Mouse (Mus musculus): ENCODE data around the gene Atxn1.

Atxn1 gene

GRCm38 (mm10) chr13:45866615-45867245 is 98.1 kb downstream of the Atxn1 start:
- DNase-seq (ENCODE audit: extremely low read depth, low read depth, low spot score): no peak

GRCm38 (mm10) chr13:45865620-45866019 is 99.2 kb downstream of the Atxn1 start:
- no peak for DNase-seq (ENCODE audit: extremely low read depth, low read depth, low spot score)

GRCm38 (mm10) chr13:45863779-45864178 is 101.0 kb downstream of the Atxn1 start:
- no peak for DNase-seq (ENCODE audit: extremely low read depth, low read depth, low spot score)

GRCm38 (mm10) chr13:45861885-45862605 is 102.8 kb downstream of the Atxn1 start:
- no peak for DNase-seq (ENCODE audit: extremely low read depth, low read depth, low spot score)

- DNase-seq (ENCODE audit: extremely low read depth, low read depth, low spot score): no peak
Measured at GRCm38 (mm10) chr13:45861098-45861580, 103.7 kb downstream of the Atxn1 start.

- DNase-seq (ENCODE audit: extremely low read depth, low read depth, low spot score): no peak
Measured at GRCm38 (mm10) chr13:45859081-45859709, 105.6 kb downstream of the Atxn1 start.

- DNase-seq (ENCODE audit: extremely low read depth, low read depth, low spot score): no peak
Measured at GRCm38 (mm10) chr13:45857416-45857815, 107.4 kb downstream of the Atxn1 start.

- DNase-seq (ENCODE audit: extremely low read depth, low read depth, low spot score): no peak
Measured at GRCm38 (mm10) chr13:45854531-45854930, 110.3 kb downstream of the Atxn1 start.

- DNase-seq (ENCODE audit: extremely low read depth, low read depth, low spot score): no peak
Measured at GRCm38 (mm10) chr13:45853691-45854090, 111.1 kb downstream of the Atxn1 start.

- DNase-seq (ENCODE audit: extremely low read depth, low read depth, low spot score): no peak
Measured at GRCm38 (mm10) chr13:45852288-45852687, 112.5 kb downstream of the Atxn1 start.

GRCm38 (mm10) chr13:45851746-45852145 is 113.1 kb downstream of the Atxn1 start:
- no peak for DNase-seq (ENCODE audit: extremely low read depth, low read depth, low spot score)

GRCm38 (mm10) chr13:45851156-45851555 is 113.7 kb downstream of the Atxn1 start:
- no peak for DNase-seq (ENCODE audit: extremely low read depth, low read depth, low spot score)

- no peak for DNase-seq (ENCODE audit: extremely low read depth, low read depth, low spot score)
Measured at GRCm38 (mm10) chr13:45850181-45850974, 114.4 kb downstream of the Atxn1 start.

- DNase-seq (ENCODE audit: extremely low read depth, low read depth, low spot score): no peak
Measured at GRCm38 (mm10) chr13:45849145-45850023, 115.4 kb downstream of the Atxn1 start.

GRCm38 (mm10) chr13:45842511-45843055 is 122.2 kb downstream of the Atxn1 start:
- no peak for DNase-seq (ENCODE audit: extremely low read depth, low read depth, low spot score)

GRCm38 (mm10) chr13:45839901-45840300 is 124.9 kb downstream of the Atxn1 start:
- DNase-seq (ENCODE audit: extremely low read depth, low read depth, low spot score): no peak

GRCm38 (mm10) chr13:45837609-45838220 is 127.1 kb downstream of the Atxn1 start:
- DNase-seq (ENCODE audit: extremely low read depth, low read depth, low spot score): no peak

GRCm38 (mm10) chr13:45836377-45837054 is 128.3 kb downstream of the Atxn1 start:
- no peak for DNase-seq (ENCODE audit: extremely low read depth, low read depth, low spot score)

- no peak for DNase-seq (ENCODE audit: extremely low read depth, low read depth, low spot score)
Measured at GRCm38 (mm10) chr13:45834300-45834699, 130.5 kb downstream of the Atxn1 start.

Data from fat pad, adult 2 months (tissue).